Mouse (Mus musculus) embryonic facial prominence, embryonic 12.5 days (tissue): Measurements from ENCODE around the gene Rpain. TPM values are rescaled to one million over a fixed set of nuclear protein-coding genes. Genes with fewer than 3 reads are reported as not detected.
A peak's percentile ranks its signal among the peaks of the same experiment; 100 is the strongest.

ENCODE experiments used
- ATAC-seq: fragments of 200-750 bp; cut with Nextera tagmentation; 2 replicates; pipeline ENCODE4 v1.8.0; 2017; ENCODE audit not compliant: insufficient number of reproducible peaks, insufficient read depth, low FRiP score, low TSS enrichment
- H3K27ac ChIP-seq: fragments of 300-500 bp; sonication (generic); 2 replicates; pipeline ENCODE4 v1.5.1; 2016; ENCODE audit warnings: mild to moderate bottlenecking
- H3K27me3 ChIP-seq: fragments of 300-500 bp; sonication (generic); 2 replicates; pipeline ENCODE4 v1.6.1; 2016; ENCODE audit warnings: mild to moderate bottlenecking, moderate library complexity
- H3K36me3 ChIP-seq: fragments of 300-500 bp; sonication (generic); 2 replicates; pipeline ENCODE4 v1.6.1; 2016; ENCODE audit warnings: mild to moderate bottlenecking
- H3K4me1 ChIP-seq: fragments of 300-500 bp; sonication (generic); 2 replicates; pipeline ENCODE4 v1.6.1; 2016
- H3K4me2 ChIP-seq: fragments of 300-500 bp; sonication (generic); replicated peaks from 2 replicates; pipeline ENCODE4 v1.6.1; 2016; ENCODE audit warnings: mild to moderate bottlenecking, moderate library complexity
- H3K4me3 ChIP-seq: fragments of 300-500 bp; sonication (generic); 2 replicates; pipeline ENCODE4 v1.5.1; 2016; ENCODE audit warnings: mild to moderate bottlenecking
- H3K9ac ChIP-seq: fragments of 300-500 bp; sonication (generic); 2 replicates; pipeline ENCODE4 v1.6.1; 2016; ENCODE audit warnings: mild to moderate bottlenecking, moderate library complexity
- H3K9me3 ChIP-seq: fragments of 300-500 bp; sonication (generic); 2 replicates; pipeline ENCODE4 v1.6.1; 2016; ENCODE audit warnings: mild to moderate bottlenecking, moderate library complexity
- WGBS: fragments of 180-500 bp; shearing (Covaris S2); methylation state at CpG from one replicate; pipeline ENCODE4 v1.1.7; 2016; 5-methylcytosine and 5-hydroxymethylcytosine counted together
- polyA plus RNA-seq: library from polyadenylated mRNA; unstranded; fragments of >200 nt; fragmentation: Nextera tagmentation; extraction: Ambion mirVana; gene quantifications from 2 replicates; pipeline ENCODE4 v1.2.1, GENCODE M21; 2016

Rpain gene
- polyA plus RNA-seq, 1 experiment from 2014 or later, result 71.3 TPM

DNA sequence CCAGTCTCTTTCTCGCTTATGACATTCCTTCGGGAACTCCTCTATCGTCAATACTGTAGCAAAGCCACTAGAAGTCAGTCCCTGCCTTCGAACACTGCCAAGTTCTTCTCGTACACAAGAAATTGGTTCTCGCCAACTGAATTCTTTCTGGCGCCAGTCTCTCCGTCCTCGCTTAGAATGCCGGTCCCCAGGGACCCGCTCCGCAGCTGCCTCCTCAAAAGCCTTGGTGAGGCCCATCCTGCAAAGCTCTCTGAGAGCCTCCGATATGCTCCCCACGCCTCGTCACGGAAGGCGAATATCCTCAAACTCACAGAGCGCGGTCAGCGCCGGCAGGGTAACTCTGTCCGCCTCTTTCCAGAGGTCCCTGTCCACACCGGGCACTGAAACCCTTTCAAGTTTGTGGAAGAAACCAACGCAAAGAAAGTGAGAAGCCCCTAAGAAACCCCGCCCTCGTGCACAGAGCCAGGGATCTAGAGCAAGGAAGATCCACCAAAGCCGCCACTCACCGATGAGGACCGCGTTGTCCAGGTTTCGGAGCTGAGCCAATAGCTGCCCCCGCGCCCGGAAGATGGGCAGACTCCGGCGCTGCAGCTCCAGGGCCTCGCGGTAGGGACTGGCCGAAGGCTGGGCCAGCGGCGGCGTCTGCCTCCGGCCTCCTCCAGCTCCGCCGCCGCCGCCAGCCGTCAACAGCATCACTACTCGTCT lies 33.8 kb downstream of the Rpain start:
- ATAC-seq, result peak; percentile 68
- Histone ChIP-seq H3K9me3 (no peaks in the 10 kb centered on the region), H3K4me1 (peaks cover 11% of the 10 kb centered on the region), H3K27ac (peak overlapping the region; percentile 78), H3K9ac (peak overlapping the region; percentile 70), H3K27me3 (no peaks in the 10 kb centered on the region), H3K36me3 (peaks cover 19% of the 10 kb centered on the region), H3K4me3 (peak overlapping the region; percentile 86), H3K4me2 (peak overlapping the region; percentile 83)
- under 1% methylated on average over 49 of the region's 49 CpGs for WGBS

DNA sequence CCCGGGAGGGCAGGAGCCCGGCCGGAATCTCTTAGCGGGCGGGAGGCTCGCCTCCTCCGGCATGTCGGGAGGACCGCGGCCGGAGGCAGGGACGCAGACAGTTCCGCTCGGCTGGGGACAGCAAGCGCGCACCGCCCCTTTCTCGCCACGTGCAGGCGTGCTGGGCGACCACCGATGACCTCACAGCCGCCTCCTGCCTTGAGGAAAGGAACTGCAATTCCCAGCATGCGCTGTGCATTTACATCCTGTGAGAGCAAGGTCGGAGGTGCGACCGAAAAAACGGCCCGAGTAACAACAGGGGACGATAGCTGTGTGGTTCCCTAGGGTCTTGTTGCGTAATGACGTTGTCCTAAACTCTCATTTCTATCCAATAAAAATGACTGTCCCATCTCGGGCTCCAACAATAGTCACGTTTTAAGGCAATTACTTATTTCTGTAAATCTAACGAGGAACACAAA lies 34.3 kb downstream of the Rpain start, which contains the start of gene Dhx33:
Dhx33 (minus strand) TSS at position 122 of the 458 bp plus-strand sequence.
- peak within 1 kb of the TSS; percentile 78 for H3K27ac ChIP-seq
- peaks cover 11% of the 10 kb centered on the region for H3K4me1 ChIP-seq
- peak within 1 kb of the TSS; percentile 86 for H3K4me3 ChIP-seq
- peak within 1 kb of the TSS; percentile 83 for H3K4me2 ChIP-seq
- H3K9me3 ChIP-seq, result no peaks in the 10 kb centered on the region
- ATAC-seq, result peak; percentile 93
- under 1% methylated on average over 35 of the region's 35 CpGs for WGBS
- no peaks in the 10 kb centered on the region for H3K27me3 ChIP-seq
- H3K9ac ChIP-seq, result peak within 1 kb of the TSS; percentile 70
- H3K36me3 ChIP-seq, result peaks cover 19% of the 10 kb centered on the region

DNA sequence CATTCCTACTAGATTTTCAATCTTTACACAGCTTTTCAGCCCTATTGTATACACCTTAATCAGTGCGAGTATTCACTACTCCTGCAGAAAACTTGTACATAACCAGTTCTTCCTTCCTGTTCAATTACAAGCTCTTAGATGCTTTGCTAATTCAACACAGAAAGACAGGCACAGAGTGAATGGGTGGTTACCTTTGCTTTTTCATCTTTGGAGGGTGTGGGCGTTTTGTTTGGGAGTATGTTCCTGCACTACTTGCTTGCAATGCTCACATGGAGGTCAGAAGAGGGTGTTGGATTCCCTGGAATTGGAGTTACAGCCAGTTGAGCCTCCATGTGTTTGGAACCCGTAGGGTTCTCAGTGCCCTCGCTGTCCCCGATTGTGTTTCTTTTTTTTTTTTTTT lies 35.0 kb downstream of the Rpain start:
- H3K4me1 ChIP-seq, result peaks cover 11% of the 10 kb centered on the region
- H3K4me2 ChIP-seq, result peak overlapping the region; percentile 83
- no peak overlapping the region for H3K27ac ChIP-seq
- ATAC-seq, result no peak
- H3K36me3 ChIP-seq, result peaks cover 17% of the 10 kb centered on the region
- no peaks in the 10 kb centered on the region for H3K9me3 ChIP-seq
- no peaks in the 10 kb centered on the region for H3K27me3 ChIP-seq
- H3K9ac ChIP-seq, result no peak overlapping the region
- H3K4me3 ChIP-seq, result peak overlapping the region; percentile 86
- WGBS, result 53% methylated on average over 5 of the region's 5 CpGs

DNA sequence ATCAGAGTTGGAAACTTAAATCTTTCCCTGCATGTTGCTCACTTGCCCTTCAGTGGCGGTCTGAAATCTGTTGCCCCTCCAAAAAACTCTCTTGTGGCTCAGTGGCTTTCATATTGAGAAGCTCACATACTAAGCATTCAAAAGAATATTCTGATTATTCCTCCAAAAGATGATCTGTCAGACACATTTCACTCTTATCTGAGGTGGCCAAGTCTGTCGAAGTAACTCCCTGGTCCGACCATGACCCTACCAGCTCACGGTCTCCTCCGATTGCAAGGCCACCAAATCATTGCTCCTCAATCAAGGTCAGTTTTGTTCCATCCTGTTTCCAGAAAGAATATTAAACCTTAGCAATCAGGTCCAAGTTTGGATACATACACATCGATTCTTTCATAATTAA lies 37.0 kb downstream of the Rpain start:
- 92% methylated on average over 6 of the region's 6 CpGs for WGBS
- H3K27me3 ChIP-seq, result no peaks in the 10 kb centered on the region
- H3K36me3 ChIP-seq, result peaks cover 32% of the 10 kb centered on the region

DNA sequence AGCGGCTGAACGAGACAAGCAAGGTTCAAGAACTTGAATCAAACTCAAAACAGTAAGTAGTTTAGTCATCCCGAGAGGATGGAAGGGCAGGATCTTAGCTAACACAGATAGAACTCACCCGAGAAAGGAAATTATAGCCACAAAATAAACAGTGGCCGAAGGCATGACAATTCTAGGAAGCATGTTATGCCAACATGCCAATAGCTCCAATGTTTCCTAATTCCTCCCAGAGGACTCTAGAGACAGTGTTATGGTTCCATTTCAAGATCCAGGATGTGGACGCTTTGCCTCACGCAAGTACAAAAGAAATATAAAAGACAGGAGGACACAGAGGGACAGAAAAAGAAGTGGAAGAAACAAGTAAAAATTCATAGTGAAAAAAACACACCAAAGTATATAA lies 37.8 kb downstream of the Rpain start:
- no peaks in the 10 kb centered on the region for H3K9me3 ChIP-seq
- H3K4me2 ChIP-seq, result no peak overlapping the region
- no peak for ATAC-seq
- H3K36me3 ChIP-seq, result peaks cover 40% of the 10 kb centered on the region
- H3K9ac ChIP-seq, result no peak overlapping the region
- WGBS, result 90% methylated on average over 7 of the region's 7 CpGs
- H3K4me3 ChIP-seq, result no peak overlapping the region
- H3K4me1 ChIP-seq, result peaks cover 7% of the 10 kb centered on the region
- no peak overlapping the region for H3K27ac ChIP-seq
- H3K27me3 ChIP-seq, result no peaks in the 10 kb centered on the region

More for the DNA sequence above, 37.0 kb downstream of the Rpain start:
- H3K27ac ChIP-seq, result no peak overlapping the region
- H3K9ac ChIP-seq, result no peak overlapping the region
- ATAC-seq, result no peak
- no peak overlapping the region for H3K4me2 ChIP-seq
- H3K4me1 ChIP-seq, result peaks cover 11% of the 10 kb centered on the region
- H3K4me3 ChIP-seq, result no peak overlapping the region
- no peaks in the 10 kb centered on the region for H3K9me3 ChIP-seq

DNA sequence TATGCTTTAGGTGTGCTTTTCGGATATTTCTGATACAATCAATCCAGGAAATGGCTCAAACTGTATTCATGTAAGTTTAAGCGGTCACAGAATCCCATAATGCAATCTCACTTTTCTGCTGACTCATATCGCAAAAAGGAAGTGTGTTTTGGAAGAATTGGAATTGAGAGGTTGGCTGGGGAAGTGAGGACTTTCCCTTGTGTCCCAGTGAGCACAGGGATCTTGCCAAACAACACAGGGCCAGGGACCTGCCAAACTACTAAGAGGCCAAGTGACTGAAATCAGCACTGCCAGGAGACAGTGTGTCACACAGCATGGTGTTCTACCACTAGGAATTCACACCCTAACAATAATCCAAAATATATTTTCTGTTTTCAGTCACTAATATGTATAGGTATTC lies 38.3 kb downstream of the Rpain start:
- Histone ChIP-seq H3K27ac (no peak overlapping the region), H3K4me1 (peaks cover 2% of the 10 kb centered on the region), H3K9me3 (no peaks in the 10 kb centered on the region), H3K27me3 (no peaks in the 10 kb centered on the region), H3K4me2 (no peak overlapping the region), H3K9ac (no peak overlapping the region), H3K4me3 (no peak overlapping the region), H3K36me3 (peaks cover 42% of the 10 kb centered on the region)
- ATAC-seq, result no peak
- 88% methylated on average over 3 of the region's 3 CpGs for WGBS

DNA sequence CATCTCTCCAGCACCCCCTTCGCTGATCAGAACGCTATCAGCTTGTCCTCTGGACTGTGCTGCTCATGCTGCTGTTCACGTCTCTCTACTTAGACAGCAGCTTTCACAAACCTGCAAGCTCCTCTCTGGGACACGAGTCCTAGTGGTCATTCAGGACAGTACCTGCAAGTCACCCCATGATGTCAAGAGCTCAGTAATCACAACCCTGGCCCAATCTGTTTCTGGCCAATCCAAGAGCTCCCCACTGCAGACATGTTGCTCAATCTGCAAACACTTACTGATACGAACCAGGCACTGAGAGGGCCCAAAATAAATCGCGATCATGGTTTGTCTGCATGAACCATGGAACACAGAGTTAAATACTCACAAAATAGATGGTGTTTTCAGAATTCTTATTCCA lies 42.7 kb downstream of the Rpain start:
- Histone ChIP-seq H3K27ac (no peak overlapping the region), H3K4me1 (peaks cover 6% of the 10 kb centered on the region; the same call in 1 of the 2 replicates), H3K27me3 (no peaks in the 10 kb centered on the region), H3K4me2 (no peak overlapping the region), H3K9ac (no peak overlapping the region), H3K9me3 (no peaks in the 10 kb centered on the region), H3K36me3 (peaks cover 38% of the 10 kb centered on the region), H3K4me3 (no peak overlapping the region)
- WGBS, result 89% methylated on average over 7 of the region's 7 CpGs
- ATAC-seq, result no peak

DNA sequence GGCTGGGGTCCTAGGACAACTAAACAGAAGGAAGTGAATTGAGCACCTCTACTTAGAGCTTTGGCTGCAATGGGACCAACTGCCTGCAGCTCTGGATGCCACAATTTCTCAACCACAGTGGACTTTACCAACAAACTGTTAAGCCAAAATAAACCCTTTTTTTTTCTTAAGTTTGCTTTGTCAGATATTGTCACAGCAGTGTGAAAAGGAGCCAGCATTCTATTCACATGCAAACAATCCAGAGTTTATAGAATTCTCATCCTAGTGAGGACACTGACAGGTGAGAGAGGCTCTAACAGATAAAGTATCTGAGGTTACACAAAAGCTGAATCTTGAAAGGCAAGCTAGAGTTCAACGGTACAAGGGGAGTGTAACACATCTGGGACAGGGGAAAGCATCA lies 47.0 kb downstream of the Rpain start:
- Histone ChIP-seq H3K27ac (no peak overlapping the region), H3K4me3 (no peak overlapping the region), H3K4me2 (no peak overlapping the region), H3K9me3 (no peaks in the 10 kb centered on the region), H3K9ac (no peak overlapping the region), H3K36me3 (peaks cover 15% of the 10 kb centered on the region), H3K4me1 (peaks cover 20% of the 10 kb centered on the region; the same call in 1 of the 2 replicates), H3K27me3 (no peaks in the 10 kb centered on the region)
- no peak for ATAC-seq
- 93% methylated on average over 1 of the region's 1 CpGs for WGBS

DNA sequence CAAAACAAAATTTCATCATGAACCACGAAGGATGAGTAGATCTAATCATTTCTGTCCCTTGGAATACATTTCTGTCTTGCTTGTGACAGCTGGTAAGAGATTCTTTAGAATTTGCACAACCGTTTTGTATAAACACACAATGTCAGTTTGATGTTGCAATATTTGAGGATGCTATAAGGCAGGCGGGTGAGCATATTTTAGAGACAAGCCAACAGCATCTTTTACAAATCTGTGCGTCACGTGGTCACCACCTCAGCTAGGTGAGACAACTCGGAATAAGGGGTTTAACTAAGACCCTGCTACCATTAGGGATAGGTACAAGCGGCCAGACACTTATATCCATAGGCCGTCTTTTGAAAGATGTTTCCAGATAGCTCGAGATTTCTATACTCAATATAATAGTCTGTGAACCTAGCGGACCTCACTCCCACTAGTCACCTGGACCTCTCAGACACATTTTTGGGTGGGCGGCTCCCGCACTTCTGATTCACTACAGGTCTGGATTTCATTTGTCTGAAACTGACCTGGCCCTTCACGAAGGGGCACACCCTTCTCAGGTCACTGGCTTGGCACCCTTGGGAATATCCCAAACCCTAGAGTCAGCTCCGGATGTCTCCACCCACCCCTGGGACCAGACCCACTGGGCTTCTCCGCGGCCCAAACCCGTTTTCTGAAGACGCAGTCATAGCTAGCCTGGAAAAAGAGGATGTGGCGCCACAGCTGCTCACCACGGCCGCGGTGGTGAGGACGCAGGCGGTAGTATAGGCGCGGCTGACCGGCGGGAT lies 48.6 kb downstream of the Rpain start:
- Histone ChIP-seq H3K9me3 (no peaks in the 10 kb centered on the region), H3K4me3 (peak overlapping the region; percentile 97), H3K4me2 (peak overlapping the region; percentile 71), H3K9ac (peak overlapping the region; percentile 93), H3K27me3 (no peaks in the 10 kb centered on the region), H3K36me3 (peaks cover 6% of the 10 kb centered on the region), H3K27ac (peak overlapping the region; percentile 65; the same call in 1 of the 2 replicates), H3K4me1 (peaks cover 23% of the 10 kb centered on the region; the same call in 1 of the 2 replicates)
- peak; percentile 24; the same call in 1 of the 2 replicates for ATAC-seq
- WGBS, result 6% methylated on average over 28 of the region's 28 CpGs

DNA sequence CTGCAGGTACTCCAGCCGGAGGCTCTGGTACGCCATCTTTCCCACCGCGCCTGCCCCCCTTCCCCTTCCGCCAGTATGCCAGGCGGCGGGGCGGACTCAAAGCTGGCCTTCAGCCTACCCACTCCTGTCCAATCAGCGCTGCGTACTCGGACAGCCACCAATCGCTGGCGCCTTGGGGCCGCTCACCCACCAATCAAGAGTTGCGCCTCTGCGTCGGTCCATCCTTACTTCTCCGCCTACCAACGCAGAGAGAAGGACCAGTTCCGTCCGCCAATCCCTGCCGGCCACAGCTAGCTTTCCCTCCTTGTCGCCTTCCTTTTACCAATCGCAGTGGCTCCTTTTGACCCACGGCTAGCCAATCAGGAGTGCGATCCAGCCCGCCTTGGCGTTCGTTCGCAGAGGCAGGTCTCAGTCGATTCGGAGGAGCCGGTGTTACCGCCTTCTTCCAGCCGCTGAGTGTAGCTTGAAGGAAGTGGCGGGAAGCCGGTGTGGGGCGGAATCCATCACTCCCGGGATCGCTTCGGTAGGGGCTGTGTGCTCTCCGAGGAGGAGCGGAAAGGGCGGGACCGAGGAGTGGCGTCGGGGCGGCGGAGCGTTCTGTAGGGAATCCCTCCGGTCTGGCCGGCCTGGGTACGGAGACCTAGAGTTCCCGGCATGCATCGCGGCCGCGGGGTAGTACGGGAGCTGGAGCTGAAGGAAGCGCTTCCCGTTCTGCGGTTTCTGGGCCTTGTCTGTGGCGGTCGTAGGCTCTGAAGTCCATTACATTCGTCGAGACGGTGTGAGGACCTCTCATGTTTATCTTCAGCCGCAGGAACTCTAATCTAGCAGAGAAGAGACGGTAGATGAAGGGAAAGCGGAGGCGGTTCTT lies 49.4 kb downstream of the Rpain start, which contains the start of the genes Mis12 and Derl2:
Mis12 (plus strand) TSS at position 411 of the 868 bp plus-strand sequence.
Derl2 (minus strand) TSS at position 641 of the 868 bp plus-strand sequence.
- H3K4me1 ChIP-seq, result peaks cover 23% of the 10 kb centered on the region; the same call in 1 of the 2 replicates
- no peaks in the 10 kb centered on the region for H3K27me3 ChIP-seq
- H3K4me3 ChIP-seq, result peak within 1 kb of the TSS; percentile 97
- H3K9ac ChIP-seq, result peak within 1 kb of the TSS; percentile 93
- H3K9me3 ChIP-seq, result no peaks in the 10 kb centered on the region
- WGBS, result under 1% methylated on average over 69 of the region's 71 CpGs
- peak; percentile 100 for ATAC-seq
- H3K36me3 ChIP-seq, result peaks cover 11% of the 10 kb centered on the region
- H3K4me2 ChIP-seq, result peak within 1 kb of the TSS; percentile 75
- H3K27ac ChIP-seq, result peak within 1 kb of the TSS; percentile 93
